Mouse (Mus musculus): ENCODE data around the gene Tnni2. TPM values are rescaled to one million over a fixed set of nuclear protein-coding genes. Genes with fewer than 3 reads are reported as not detected.

The Tnni2 gene
- total RNA-seq, 2 experiments from 2014 or later: not detected

DNA sequence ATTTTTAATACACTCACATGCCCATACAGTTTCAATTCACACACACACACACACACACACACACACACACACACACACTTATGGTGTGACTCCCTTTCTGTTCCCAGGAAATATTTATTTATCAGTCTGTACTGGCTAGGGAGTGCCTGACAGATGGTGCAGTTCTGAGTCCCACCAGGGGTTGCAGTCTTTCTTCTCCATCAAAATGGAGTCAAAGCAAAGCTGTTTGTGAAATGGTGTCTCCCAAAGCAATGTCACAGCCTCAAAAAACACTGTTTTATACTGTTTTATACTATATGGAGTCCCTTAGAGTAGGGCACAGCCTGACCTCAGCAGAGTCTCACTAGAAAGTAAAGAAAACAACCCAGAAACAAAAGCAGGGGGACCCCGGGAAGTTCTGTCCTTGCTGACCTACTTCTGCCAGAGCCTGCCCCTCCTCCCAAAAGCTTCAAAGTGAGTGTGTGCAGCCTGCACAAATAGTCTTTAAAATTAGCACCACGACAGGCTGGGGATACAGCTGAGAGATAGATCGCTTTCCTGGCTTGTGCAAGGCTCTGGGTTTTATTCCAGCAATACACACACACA is 15.7 kb downstream of the Tnni2 start:
- ATAC-seq (replicated peaks; ENCODE audit: low FRiP score, poor library complexity, severe bottlenecking): no peak

DNA sequence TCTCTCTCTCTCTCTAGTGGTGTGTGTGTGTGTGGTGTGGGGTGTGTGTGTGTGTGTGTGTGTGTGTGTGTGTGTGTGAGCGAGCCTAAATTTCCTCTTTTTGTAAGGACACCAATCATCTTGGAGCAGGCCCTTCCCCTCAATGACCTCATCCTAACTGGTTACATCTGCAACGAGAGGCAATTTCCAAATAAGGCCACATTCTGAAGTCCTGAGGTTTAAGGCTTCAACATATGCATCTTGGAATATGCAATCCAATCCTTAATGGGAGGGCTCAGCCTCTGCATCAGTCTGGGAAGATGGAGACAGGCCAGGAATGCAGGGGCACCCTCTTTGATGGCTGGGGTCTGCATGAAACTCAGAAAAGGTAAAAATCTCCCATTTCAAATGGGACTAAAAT is 16.4 kb downstream of the Tnni2 start:
- no peak for ATAC-seq (replicated peaks; ENCODE audit: low FRiP score, poor library complexity, severe bottlenecking)

- no peak for ATAC-seq (replicated peaks; ENCODE audit: low FRiP score, poor library complexity, severe bottlenecking)
These were observed 17.2 kb downstream of the Tnni2 start for GRCm38 (mm10) chr7:142458676-142459298.

DNA sequence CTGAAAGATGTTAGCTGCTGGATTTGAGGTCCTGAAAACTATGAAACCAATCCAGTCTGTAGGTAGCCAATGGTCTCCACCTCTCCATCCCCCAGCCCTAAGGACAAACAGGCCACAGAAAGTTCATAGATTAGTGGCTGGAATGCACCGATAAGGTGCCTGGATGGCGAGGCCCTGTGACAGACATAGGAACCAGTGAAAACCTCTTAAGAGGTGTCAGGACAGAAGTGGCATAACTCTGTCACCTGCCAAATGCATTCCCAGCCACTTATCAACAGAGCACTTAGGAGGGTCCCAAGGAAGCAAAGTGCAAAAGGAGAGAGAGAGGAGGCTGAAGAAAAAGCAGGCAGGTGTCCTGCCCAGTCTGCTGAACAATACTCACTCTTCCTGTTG is 17.7 kb downstream of the Tnni2 start:
- no peak for ATAC-seq (replicated peaks; ENCODE audit: low FRiP score, poor library complexity, severe bottlenecking)

- no peak for ATAC-seq (replicated peaks; ENCODE audit: low FRiP score, poor library complexity, severe bottlenecking)
These were observed 19.0 kb downstream of the Tnni2 start, which contains the start of gene Lsp1 for GRCm38 (mm10) chr7:142460636-142461077. TSS of gene Lsp1 (plus strand) at chr7:142460809.

- no peak for ATAC-seq (replicated peaks; ENCODE audit: low FRiP score, poor library complexity, severe bottlenecking)
These were observed 19.8 kb downstream of the Tnni2 start for GRCm38 (mm10) chr7:142461446-142461845.

- ATAC-seq (replicated peaks; ENCODE audit: low FRiP score, poor library complexity, severe bottlenecking): no peak
These were observed 20.6 kb downstream of the Tnni2 start for GRCm38 (mm10) chr7:142462190-142462589.

DNA sequence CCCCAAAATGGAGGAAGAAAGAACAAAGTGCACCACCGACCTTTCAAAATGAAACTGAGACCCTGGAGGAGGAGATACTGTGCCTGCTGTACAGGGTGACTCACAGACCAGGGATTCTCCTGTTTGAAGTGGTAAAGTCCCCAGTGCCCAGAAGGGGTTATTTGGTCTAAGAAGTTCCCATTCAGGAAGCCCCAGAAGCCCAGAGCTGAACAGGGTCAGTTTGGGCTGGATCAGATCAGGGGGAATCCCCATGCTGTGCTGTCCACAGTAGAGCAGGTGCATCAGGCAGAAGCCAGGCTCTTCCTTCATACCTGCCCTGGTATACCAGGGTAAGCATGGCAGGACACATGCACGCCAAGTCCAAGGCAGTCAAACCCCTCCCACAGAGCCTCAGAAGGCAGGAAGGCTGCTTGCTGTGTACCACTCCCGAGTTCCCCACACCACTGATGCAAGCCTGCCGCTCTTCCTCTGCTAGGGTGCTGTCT is 21.0 kb downstream of the Tnni2 start:
- ATAC-seq (replicated peaks; ENCODE audit: low FRiP score, poor library complexity, severe bottlenecking): no peak

- ATAC-seq (replicated peaks; ENCODE audit: low FRiP score, poor library complexity, severe bottlenecking): no peak
These were observed 28.6 kb downstream of the Tnni2 start for GRCm38 (mm10) chr7:142470171-142470691.

DNA sequence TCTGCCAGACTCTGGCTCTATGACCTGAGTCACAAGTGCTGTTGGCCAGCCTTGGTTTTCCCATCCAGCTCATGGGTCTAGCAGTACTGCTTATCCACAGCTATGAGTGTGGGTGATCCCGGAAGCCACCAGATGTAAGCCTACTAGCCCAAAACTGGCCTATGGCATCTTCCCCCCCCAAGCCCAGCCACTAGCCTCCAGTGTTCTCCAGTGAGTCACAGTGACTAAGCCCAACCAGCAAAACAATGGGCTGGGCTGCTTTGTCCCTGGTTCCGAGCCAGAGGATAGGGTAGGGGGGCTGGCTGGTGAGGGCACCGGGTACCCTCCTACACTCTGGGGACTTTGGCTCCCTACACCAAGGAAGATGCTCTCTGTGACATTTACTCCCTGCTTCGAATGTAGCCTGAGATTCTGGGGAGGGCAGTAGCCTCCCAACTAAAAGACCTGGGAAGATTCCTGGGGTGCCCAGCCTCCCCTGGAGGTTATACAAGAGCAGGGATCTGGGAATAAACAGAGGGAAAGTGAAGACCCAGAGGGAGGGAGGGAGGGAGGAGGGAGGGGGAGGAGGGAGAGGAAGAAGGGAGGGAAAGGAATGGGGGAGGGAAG is 29.3 kb downstream of the Tnni2 start:
- ATAC-seq (replicated peaks; ENCODE audit: low FRiP score, poor library complexity, severe bottlenecking): no peak

DNA sequence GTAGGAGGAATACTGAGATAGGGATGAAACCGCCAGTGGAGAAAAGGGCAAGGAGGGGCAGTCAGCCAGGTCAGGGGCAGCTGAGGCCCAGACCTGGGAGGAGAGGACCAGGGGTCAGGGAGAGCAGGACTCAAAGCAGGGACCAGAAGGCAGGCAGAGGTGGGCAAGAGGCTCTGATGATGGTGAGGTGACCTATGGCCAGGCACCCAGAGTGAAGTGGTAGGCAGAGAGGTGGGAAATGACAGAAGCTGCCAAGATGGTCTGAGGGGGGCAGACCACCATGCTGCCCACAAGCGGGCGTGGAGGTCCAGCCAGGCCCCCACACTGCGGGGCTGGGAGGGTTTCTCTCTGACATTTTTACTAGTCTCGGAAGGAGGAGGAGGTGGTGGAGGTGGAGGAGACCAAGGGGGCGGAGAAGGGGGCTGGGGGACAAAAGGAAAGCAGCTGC is 29.8 kb downstream of the Tnni2 start:
- no peak for ATAC-seq (replicated peaks; ENCODE audit: low FRiP score, poor library complexity, severe bottlenecking)

DNA sequence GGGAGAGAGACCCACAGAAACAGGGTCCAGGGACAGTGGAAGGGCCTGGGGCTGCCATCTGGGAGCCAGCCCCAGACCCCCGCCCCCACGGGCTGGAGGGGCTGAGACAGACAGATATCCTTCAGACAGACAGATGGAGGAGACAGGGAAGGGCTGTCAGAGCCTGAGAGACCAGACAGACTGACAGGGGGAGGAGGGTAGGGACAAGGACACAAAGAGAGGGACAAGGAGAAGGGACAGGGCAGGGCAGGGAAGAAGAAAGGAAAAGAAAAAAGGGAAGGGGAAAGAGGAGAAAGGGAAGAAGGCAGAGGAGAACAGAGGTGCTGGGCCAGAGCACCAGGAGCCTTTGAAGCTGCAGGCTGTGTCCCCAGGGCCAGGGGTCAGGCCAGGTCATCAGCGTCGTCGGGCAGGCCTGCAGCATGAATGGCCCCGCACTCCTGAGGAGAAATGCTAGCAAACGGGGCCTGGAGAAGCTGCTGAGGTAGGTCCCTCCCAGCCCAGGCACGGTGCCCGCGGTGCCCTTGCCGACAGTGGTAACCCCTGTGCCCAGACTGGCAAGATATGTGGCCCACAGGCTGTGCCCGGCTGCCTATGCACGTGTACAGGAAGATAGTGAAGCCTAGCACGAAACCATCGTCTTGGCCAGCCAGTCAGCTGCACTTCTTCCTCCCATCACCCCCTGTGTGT is 30.4 kb downstream of the Tnni2 start:
- no peak for ATAC-seq (replicated peaks; ENCODE audit: low FRiP score, poor library complexity, severe bottlenecking)

DNA sequence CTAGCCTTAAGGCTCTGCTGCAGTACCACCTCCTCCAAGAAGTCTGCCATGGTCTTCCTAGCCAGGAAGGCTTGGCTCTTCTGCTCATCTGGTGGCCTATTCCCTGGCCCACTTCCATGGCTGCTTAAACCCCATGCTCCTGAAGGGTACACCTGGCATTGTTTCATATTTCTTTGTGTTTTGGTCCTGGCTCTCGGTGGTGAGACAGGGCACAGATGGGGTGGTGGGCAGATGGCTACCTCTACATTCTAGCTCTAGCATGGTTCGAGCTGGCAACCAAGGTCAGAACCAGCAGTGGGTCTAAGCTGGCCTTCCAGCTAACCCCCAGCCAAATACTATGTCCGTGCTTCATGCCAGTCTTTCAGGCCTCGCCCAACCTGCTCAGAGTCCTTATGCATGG is 31.3 kb downstream of the Tnni2 start:
- no peak for ATAC-seq (replicated peaks; ENCODE audit: low FRiP score, poor library complexity, severe bottlenecking)

DNA sequence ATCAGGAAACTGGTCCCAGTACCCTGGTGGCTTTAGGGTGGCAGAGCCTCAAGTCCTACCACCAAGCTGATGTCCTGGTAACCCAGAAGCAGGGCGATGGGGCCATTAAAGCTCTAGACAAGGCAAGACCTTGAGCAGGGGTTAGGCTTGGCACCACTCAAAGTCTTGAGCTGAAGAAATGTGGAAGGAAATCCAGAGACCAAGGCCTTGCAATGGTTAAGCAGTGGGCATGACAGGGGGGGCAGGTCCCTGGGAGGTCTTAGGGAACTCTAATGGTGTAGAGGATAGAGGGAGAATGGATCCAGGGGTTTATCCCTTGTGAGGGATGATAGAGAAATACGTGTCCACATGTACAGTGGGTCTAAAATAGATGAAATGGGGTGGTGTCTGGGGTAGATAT is 31.9 kb downstream of the Tnni2 start:
- ATAC-seq (replicated peaks; ENCODE audit: low FRiP score, poor library complexity, severe bottlenecking): no peak

DNA sequence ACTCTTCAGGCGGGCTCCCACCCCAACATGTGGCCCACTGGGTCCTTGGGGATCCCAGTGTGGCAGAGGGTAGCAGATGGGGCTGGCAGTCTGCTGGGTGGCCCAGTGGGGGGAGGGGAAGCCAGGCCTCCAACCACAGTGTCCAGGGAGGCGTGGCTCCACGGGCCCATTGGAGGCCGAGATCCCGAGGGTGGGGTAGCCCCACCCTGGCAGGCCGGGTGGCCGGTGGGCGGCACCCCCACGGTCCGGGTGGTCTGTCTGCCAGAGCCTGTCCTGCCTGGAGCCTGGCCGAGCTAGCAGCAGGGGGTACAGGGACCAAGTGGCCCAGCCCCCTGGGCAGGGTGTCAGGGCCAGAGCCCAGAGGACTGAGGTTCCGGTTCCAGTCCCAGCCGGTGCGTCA is 33.2 kb downstream of the Tnni2 start:
- no peak for ATAC-seq (replicated peaks; ENCODE audit: low FRiP score, poor library complexity, severe bottlenecking)

- no peak for ATAC-seq (replicated peaks; ENCODE audit: low FRiP score, poor library complexity, severe bottlenecking)
These were observed 34.0 kb downstream of the Tnni2 start for GRCm38 (mm10) chr7:142475641-142476040.

DNA sequence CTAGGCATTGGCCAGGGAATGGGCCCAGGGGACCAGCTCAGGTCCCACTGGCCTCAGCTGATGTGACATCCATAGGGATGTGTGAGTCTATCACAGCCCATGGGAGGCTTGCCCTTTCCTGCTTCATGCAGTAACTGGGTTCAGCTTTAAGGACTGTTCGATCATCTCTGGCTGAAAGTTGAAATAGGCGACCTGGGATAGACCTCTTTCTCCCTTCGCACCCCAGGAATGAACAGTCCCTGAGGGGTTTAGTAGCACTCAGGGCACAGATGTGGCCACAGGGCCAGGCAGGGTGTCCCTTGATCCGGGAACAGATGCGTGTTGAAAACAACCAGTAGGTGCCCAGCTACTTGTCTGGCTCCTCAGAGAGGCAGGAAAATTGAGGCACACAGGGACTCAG is 34.7 kb downstream of the Tnni2 start:
- ATAC-seq (replicated peaks; ENCODE audit: low FRiP score, poor library complexity, severe bottlenecking): no peak

DNA sequence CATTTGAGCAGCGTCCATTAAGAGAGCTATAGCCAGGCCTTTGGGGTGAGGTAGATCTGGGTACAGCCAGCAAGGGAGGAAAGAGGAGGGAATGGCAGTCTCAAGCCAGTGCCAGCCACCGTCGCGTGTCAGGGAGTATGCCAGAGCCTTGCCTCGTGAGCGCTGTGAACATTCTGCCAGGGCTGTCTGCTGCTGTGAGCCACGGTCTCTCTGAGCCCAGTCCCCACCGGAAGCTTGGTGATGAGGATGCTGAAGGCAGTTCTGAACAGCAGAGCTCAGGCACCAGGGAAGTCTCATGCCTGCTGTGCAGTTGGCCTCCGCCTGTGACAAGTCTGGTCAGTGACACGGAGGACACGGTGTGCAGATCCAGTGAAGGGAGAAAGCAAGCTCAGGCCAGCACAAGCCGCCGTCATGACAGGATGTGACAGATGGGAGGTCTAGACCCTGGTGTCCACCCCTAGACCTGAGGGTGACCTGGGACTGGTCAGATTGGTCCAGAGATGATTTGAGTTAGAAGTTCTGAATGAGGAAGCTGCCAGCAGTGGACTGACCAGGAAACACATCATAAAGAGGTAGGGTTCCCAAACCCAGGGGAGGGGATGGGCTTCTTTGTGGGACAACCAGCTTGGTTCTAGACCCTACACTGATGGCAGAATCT is 35.3 kb downstream of the Tnni2 start:
- no peak for ATAC-seq (replicated peaks; ENCODE audit: low FRiP score, poor library complexity, severe bottlenecking)

DNA sequence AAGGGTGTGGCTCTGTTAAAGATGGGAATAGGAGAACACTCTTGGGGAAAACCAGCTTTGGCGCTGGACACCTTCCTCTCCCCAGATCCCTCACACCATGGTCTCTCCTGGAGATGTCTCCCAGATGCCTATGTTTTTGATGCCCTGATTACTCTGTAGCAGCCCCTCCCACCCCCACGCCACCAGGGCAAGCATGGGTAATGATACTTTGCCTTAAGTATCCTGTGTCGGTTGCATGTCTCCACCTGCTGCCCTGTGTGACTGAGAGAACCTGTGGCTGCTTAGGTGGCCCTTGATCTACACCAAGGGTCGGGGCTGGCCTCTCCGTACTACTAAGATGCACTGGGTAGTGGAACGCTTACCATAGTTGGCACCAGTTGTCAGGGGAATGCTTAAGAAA is 36.4 kb downstream of the Tnni2 start:
- ATAC-seq (replicated peaks; ENCODE audit: low FRiP score, poor library complexity, severe bottlenecking): no peak

DNA sequence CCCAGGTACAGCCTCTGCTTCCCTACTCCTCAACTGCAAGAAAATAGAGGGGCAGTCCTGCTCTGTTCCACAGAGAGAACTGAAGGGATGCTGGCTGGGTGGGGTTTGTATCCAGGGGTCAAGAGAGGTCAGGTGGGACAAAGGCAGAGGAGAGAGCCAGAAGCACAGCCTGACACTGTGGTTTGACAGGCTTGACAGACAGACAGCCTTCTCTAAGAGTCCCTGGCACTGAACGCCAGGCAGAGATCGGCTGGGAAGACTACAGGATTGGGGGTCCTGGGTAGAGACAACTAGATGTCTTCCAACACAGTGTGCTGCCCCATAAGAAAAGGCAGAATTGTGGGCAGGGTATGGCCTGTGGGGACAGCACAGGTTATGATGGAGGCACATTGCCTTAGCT is 37.0 kb downstream of the Tnni2 start:
- ATAC-seq (replicated peaks; ENCODE audit: low FRiP score, poor library complexity, severe bottlenecking): no peak

All from erythroid progenitor cell, adult 5-6 weeks (primary cell).